Mouse (Mus musculus): ENCODE data around the gene Mrrf.

Gene Mrrf

DNA sequence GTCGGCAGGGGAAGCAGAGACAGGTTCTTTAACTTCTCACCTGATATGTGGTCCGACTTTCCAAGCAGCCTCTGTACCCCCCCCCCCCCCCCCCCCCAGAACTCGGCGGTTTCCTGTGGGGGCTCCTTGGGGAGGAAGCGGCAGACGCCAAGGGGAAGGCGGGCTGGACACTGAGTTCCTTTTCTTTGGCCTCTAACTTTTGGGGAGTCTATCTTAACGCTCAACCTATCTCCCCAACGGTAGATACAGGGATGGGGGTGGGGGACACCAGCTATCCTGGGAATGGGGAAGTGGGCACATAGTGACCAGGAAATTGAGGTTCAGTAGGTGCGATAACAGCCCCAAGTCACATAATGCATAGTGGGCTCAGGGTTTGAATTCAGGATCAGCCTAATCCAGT, 94.8 kb downstream of the Mrrf start:
- no peak for DNase-seq (ENCODE audit: low read depth, low spot score)

- peak; percentile 92 for DNase-seq (ENCODE audit: low read depth, low spot score)
These were observed 98.6 kb downstream of the Mrrf start for GRCm38 (mm10) chr2:36234526-36235368.

GRCm38 (mm10) chr2:36235917-36236316, 99.7 kb downstream of the Mrrf start:
- DNase-seq (ENCODE audit: low read depth, low spot score): peak; percentile 95

GRCm38 (mm10) chr2:36236889-36237288, 100.7 kb downstream of the Mrrf start:
- no peak for DNase-seq (ENCODE audit: low read depth, low spot score)

DNA sequence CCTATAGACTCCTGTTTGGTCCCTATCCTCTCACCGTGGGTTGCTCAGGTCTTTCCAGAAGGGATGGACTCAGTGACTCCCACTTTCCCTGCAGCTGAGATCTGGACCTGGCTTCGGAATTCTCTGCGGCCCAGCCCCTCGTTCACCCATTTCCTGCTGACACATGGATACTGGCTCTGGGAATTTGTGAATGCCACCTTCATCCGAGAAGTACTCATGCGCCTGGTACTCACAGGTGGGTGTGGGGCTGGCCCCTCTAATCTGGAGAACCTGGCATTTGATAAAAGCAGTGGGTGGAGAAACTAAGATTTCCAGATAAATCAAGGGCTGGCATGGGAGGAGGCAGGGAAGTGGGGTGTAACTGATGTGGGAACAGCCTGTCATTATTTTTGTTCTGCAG, 101.4 kb downstream of the Mrrf start:
- no peak for DNase-seq (ENCODE audit: low read depth, low spot score)

DNA sequence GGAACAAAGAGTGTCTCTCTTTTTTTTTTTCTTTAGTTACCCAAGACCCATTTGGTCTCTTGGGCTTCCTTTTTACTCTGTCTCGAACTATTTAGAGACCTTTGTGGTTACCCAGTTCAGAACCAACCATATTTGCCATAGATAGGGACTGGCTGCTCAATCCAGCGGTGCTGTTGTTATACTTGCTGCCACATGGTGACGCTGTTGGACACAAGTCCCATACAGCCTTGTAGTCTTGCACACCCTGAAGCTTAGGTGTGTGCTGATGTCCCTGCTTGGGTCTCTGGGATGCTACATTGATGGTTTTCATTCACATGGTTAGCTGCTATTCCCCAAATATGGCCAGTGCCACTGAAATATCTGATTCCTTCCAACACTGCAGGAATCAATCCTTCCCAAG, 102.3 kb downstream of the Mrrf start:
- DNase-seq (ENCODE audit: low read depth, low spot score): peak; percentile 62

DNA sequence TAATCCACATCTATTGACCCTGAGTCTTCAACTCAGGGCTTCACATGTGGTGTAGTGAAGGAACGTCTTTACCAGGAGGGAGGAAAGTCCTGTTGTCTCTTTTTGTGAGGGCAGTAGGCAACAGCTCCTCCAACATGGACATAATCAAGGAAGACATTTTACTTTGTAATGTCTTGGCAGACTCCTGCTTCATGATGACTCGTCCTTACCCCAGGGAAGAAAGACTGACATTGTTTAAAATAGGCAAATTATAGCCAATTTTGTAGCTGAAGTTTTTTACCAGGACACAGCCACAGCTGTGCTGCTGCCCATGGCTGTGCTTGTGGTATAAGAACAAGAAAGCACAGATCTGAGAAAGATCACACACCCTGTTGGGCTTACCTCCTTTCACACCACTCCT, 102.8 kb downstream of the Mrrf start:
- peak; percentile 70 for DNase-seq (ENCODE audit: low read depth, low spot score)

Data from 3T3-L1 (cell line).